Mouse (Mus musculus) layer of hippocampus, adult 11-12 months (tissue): Measurements from ENCODE around the gene Gm14403.
"Not testable (repeated sequence)": the region's sequence is repeated elsewhere in the genome, so short reads cannot be mapped to it uniquely, and the experiment has no call there.

Experiments
- DNase-seq: peaks from one replicate; pipeline ENCODE4 v3.0.0; 2022; ENCODE audit warnings: low spot score

Gm14403 gene

DNA sequence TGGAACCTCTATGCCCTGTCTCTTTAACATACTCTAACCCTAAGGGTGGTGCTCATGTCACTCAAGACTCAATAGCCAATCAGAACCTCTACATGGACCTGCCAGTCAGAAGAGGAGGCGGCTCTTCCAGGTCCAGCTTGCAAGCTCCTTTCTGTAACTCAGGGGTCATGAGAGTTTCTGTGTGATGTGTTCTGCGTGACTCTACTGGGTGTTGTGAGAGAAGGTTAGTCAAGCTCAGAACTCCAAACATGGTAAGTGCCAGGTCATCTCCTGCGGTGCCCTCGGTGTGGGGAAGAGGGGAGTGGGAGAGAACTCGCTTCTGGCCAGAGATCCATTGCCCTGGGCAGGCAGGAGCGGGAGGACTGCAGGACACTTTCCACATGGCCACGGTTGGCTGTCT, at the start of gene Gm14403:
TSS of gene Gm14403 (plus strand) at position 149 of the 400 bp plus-strand sequence.
- DNase-seq = peak; percentile 55

DNA sequence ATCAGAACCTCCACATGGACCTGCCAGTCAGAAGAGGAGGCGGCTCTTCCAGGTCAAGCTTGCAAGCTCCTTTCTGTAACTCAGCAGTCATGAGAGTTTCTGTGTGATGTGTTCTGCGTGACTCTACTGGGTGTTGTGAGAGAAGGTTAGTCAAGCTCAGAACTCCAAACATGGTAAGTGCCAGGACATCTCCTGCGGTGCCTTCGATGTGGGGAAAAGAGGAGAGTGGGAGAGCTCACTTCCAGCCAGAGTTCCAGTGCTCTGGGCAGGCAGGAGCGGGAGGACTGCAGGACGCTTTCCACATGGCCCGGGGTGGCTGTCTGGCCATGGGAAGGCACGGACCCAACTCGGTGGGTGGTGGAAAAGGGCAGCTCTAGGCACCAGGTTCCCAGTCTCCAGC, 33.3 kb upstream of the Gm14403 start, which contains the start of gene Zfp970:
TSS of gene Zfp970 (plus strand) at position 58 of the 400 bp plus-strand sequence.
- not testable (repeated sequence) for DNase-seq

DNA sequence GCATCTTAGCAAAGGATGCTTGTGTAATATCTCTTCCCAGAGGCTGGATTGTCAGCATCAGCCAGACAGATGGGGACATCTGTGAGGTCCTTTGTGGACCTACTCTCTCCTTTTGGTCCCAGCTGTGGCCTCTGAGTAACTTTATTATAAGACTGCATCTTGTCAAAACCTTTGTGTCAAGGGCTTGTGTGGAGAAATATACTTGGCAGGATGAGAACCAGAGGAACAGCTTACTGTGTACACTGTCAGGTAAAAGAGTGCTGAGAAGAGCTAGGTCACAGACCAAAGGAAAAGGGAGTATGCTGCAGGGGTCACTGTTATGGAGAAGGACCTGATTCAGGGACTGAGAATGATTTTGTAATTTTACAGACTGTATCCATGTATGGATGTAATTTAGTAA, 29.8 kb upstream of the Gm14403 start:
- not testable (repeated sequence) for DNase-seq

DNA sequence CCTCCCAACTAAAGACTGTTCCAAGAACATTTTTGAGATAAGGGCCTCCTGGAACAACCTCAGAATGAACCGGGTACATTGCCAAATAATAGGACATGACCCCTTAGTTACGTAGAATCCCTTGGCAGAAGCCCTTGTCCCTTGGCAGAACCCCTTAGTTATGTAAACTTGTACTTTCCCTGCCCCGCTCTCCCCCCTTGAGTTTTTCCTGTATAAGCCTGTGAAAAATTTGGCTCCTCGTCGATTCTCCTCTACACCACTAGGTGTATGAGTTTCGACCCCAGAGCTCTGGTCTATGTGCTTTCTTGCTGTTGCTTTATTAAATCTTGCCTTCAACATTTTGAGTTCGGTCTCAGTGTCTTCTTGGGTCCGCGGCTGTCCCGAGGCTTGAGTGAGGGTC, 25.8 kb upstream of the Gm14403 start:
- not testable (repeated sequence) for DNase-seq

DNA sequence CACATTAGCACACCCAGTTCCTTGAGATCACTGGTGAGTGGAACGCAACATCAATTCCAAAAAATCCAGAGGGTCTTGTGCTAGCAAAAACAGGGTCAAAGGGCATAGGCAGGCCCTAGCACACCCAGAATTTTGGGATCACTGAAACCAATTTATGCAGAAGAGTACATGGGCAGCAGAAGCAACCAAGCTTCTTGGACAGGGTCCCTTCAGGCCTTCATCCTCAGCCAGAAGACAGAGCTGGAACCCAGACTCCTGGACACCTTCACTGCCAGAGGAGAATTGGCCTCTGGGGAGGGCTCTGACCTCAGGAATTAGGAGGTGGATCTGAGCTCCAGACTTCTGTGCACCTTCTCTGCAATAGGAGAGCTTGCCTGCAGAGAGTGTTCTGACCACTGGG, 16.0 kb upstream of the Gm14403 start:
- DNase-seq = not testable (repeated sequence)

DNA sequence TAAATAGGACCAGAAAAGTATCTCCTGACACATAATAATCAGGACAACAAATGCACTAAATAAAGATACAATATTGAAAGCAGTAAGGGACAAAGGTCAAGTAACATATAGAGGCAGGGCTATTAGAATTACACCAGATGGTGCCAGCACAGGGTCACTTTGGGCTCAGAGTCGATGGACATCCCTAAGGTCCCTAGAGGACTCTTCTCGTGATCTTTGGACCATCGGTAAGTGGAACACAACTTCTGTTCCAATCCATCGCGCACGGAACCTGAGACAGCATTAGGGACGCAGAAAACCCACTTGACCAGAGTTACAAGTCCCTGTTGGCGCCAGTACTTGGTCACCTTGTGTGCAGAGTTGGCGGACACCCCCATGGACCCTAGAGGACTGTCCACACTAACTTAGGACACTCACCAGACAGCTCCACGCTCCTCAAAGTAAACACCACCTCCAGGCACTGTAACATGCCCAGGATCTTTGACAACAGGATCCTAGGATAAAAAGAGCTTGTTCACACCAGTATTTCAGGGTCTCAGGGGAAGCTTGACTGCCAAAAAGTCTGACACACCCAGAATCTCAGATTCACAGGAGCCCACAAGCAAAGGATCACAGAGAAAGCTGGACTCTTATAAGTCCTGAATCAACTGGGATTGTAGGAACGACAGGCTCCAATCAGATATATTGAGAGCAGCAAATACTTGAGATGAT, 14.6 kb upstream of the Gm14403 start:
- not testable (repeated sequence) for DNase-seq

DNA sequence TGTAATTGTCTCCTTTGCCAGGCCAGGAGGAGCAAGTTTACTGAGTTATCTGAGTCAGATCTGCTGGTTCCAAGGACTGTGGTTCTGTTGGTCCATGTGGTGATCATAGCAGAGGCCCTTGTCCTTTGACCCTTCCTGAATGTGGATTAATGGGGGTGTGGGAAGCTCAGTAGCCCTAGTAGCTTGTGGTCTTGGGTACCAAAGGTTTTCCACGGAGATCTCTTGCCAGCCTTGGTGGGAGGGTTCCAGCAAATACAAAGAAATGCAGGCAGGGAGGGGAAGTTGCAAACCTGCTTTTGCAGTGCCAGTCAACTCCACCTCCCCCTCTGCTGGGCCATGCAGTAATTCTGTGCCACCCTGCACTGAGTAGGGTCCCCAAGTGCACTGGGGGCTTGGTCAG, 1.2 kb downstream of the Gm14403 start:
- not testable (repeated sequence) for DNase-seq

DNA sequence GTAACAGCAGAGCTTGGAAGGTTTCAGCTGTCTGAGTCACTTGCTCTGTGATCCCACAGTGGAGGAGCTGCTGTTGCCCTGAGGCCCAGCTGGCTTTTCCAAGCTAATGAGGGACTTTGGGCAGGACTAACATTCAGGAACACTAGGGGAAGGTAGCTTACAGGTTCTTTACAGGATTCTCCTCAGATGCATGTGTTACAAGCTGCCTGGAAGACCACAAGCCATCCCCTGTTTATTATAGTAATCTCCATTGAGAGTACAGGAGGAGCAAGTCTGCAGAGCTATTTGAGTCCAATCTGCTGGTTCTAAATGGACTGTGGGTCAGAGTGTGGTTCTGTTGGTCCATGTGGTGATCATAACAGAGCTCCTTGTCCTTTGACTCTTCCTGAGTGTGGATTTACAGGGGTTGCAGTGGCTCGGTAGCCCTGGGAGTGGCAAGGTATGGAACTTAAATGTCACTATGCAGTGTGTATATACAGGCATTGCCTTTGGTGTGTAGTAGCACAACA, 7.2 kb downstream of the Gm14403 start:
- not testable (repeated sequence) for DNase-seq

DNA sequence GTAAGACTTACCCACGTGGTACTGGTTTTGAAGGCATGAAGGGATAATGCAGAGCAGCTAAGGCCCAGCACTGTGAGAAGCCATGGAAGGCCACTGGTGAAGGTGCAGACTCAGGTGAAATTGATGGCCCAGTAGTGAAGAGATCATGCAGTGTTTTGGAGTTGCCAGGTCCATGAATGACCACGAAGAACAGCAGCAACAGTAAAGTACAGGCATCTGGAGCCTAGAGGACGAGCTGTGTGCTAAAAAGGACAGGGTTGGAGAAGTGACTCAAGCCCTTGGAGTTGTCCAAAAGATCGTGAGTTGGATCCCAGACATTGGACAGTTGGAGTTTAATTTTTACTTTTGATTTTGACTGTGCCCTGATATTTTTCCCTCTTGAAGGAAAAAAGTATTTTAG, 13.4 kb downstream of the Gm14403 start:
- not testable (repeated sequence) for DNase-seq

DNA sequence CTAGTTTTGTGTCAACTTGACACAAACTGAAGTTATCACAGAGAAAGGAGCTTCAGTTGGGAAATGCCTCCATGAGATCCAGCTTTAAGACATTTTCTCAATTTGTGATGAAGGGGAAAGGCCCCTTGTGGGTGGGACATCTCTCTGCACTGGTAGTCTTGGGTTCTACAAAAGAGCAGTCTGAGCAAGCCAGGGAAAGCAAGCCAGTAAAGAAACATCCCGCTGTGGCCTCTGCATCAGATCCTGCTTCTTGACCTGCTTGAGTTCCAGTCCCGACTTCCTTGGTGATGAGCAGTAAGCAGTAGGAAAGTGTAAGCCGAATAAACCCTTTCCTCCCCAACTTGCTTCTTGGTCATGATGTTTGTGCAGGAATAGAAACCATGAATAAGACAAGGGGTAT, 14.0 kb downstream of the Gm14403 start:
- DNase-seq = not testable (repeated sequence)

DNA sequence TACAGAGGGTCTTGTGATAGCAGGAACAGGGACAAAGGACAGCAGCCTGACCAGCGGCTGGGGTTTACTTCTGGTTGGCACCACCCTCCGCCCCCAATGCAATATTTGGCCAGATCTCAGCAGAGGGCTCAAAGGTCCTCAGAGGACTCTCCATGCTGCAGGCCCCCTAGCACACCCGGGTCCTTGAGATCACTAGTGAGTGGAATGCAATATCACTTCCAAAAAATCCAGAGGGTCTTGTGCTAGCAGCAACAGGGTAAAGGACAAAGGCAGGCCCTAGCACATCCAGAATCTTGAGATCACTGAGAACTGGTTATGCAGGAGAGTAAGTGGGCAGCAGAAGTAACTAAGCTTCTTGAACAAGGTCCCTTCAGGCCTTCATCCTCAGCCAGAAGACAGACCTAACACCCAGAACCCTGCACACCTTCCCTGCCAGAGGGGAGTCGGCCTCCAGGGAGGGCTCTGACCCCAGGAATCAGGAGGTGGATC, 16.0 kb downstream of the Gm14403 start:
- DNase-seq = not testable (repeated sequence)

DNA sequence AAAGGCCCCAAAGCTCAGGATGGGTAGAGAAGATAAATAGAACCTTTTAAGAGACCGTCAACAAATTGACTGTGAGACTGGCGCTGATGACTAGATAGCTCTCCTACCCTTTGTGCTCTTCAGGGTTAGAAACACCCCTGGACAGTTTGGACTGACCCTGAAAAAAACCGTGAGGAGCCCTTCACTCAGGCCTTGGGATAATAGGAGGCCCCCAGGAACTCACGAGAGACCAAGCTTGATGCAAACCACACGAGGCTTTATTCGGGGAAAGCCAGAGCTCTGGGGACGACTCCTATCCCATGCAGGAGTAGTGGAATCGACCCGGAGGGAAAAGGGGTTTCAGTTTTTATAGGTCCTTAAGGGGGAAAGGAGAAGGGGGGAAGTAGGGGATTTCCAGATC, 19.7 kb downstream of the Gm14403 start:
- DNase-seq = not testable (repeated sequence)

DNA sequence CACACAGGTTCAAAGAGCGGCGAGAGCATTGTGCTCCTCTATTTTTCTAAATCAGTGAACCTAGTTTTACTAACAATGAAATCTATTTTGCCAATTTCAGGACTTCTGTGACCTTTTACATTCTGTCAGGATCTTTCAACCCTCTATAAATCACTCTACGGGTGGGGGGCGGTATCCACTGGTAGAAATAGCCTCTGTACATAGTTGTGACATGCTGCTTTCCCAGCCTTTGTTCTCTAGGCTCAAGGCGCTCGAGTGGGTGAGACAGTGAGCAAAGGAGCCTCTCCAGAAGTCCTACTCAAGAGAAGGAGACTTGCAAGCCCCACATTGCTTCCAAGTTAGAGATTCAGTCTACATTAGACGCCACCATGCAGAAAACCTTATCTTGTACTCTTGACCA, 20.3 kb downstream of the Gm14403 start:
- DNase-seq = not testable (repeated sequence)

DNA sequence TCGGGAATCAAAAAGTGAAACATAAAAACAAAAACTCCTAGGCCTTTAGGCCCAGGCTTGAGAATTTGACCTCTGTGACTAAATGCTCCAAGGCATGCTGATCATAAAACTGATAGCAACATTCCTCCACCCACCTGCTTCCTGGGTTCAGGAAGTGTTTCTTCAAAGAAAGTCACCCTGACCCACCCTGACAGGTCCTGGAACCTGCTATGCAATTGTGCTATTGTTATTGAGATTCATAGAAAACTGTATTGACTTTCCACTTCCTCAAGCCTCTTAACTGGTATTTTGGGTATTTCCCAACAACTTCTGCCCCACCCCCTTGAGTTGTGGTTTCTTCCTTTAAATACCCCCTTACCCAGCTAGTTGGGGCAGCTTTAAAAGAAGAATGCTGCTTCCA, 20.9 kb downstream of the Gm14403 start:
- not testable (repeated sequence) for DNase-seq

DNA sequence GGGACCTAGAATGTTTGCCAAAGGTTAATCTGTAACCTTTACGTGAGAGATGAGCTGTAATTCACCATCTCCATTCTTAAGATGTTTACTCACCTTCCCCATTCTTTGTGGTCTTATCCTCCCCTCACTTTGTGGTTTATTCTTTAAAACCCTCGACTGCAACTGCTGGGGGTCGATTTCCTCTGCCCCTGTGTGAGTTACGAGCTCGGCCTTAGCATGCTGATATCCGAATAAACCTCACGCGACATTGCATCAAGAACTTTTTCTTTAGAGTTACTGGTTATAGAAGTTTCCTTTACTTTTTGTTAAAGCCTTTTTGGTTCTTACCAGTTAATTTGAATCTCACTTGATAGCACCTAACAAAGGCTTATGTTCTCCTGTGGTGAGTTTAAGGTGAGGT, 22.0 kb downstream of the Gm14403 start:
- no peak for DNase-seq

DNA sequence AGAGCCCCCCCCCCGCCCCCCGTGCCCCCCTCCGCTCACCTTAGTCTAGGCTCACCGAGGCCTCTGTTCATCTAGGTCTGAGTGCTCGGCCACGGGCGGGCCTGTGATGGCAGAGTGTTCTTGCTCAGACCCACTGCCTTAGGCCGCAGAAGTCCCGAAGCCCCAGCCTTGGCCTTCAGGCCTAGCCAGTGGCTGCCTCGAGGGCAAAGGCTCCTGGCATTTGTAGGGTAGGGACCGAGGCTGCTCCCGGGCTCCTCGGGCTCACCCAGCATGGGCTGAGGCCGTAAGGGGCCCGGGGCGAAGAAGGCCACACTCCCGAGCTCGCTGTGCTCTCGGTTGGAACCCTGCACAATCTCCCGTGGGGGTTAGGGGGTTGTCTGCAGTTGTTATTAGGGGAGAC, 25.0 kb downstream of the Gm14403 start:
- DNase-seq = no peak

DNA sequence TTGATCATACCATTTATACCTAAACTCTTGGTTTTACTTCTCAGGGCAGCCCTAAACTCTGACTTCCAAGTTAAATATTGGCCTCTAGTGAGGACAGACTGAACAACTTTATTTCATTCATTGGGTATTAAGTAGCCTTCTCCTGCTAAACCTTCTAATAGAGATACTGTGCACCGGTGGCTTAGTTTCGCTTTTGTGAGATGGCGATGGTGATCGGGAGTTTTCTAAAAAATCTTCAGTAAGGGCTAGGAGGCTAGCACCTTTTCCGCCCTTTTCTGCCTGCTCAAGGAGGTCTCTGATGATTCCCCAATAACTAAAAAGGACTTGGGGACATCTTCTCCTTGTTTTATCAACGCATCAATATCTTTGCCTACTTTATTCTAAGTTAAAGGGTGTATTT, 25.7 kb downstream of the Gm14403 start:
- DNase-seq = not testable (repeated sequence)

DNA sequence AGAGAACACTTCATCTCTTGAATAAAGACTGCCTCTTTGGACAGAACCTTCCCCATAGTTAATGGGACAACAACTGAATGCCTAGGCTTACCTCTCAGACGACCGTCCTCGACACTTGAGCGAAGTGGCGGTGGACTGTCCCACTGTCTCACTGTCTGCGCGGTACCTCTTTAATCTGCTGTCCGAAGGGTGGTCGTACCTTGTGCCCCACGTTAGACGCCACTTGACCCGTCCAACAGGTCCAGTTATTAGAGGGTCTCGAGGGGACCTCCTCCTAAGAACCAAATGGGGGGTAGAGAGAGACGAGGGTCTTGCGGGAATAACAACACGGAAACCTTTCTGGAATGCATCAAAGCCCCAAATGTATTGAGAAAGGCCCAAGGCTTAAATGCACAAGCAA, 26.2 kb downstream of the Gm14403 start:
- DNase-seq = not testable (repeated sequence)

DNA sequence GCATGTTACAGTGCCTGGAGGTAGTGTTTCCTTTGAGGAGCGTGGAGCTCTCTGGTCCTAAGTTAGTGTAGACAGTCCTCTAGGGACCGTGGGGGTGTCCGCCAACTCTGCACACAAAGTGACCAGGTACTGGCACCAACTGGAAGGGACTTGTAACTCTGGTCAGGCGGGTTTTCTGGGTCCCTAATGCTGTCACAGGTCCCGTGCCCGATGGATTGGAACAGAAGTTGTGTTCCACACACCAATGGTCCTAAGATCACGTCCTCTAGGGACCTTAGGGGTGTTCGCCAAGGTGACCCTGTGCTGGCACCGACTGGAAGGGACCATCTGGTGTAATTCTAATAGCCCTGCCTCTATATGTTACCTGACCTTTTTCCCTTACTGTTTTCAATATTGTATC, 37.9 kb downstream of the Gm14403 start:
- no peak for DNase-seq

DNA sequence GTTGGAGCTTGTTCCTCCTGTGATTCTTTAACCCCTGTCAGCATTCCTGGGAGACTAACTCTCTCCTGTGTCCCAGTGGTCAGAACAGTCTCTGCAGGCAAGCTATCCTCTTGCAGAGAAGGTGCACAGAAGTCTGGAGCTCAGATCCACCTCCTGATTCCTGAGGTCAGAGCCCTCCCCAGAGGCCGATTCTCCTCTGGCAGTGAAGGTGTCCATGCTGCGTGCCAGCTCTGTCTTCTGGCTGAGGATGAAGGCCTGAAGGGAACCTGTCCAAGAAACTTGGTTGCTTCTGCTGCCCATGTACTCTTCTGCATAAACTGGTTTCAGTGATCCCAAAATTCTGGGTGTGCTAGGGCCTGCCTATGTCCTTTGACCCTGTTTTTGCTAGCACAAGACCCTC, 39.1 kb downstream of the Gm14403 start:
- not testable (repeated sequence) for DNase-seq

DNA sequence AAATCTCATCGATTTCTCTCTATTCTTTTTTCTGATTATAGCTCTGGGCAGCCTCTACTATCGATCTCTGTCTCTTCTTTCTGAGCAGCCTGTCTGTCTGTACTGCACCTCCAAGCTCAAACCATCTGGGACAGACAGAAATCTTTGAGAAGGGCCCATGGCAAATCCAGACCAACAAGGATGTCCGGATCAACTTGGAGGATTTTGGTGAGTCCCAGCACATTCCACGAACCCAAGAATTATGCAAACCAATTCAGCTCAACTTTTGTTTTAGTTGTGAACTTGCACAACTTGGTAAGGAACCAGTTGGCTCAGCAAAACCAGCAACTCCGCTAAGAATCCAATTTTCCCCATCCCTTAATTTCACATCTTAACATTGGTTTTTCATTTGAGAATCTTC, 39.7 kb downstream of the Gm14403 start:
- not testable (repeated sequence) for DNase-seq

DNA sequence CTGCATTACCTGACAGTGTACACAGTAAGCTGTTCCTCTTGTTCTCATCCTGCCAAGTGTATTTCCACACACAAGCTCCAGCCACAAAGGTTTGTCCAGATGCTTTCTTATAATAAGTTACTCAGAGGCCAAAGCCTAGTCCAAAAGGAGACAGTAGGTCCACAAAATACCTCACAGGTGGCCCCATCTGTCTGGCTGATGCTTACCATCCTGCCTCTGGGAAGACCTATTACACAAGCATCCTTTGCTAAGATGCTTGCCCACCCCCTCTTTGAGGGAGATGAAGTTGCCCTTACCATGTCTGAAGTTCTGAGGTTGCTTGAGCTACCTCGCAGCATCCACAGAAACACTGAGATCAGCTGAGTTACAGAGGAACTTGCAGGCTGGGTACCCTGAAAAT, 57.2 kb downstream of the Gm14403 start:
- DNase-seq = not testable (repeated sequence)
